Mouse (Mus musculus): Measurements from ENCODE around the gene Gemin2. TPM values are rescaled to one million over a fixed set of nuclear protein-coding genes. Genes with fewer than 3 reads are reported as not detected.
A peak's percentile ranks its signal among the peaks of the same experiment; 100 is the strongest.
"Not testable (repeated sequence)": the region's sequence is repeated elsewhere in the genome, so short reads cannot be mapped to it uniquely, and the experiment has no call there.

The Gemin2 gene
- total RNA-seq, 2 experiments from 2014 or later, result 8.8 to 9.8 TPM

DNA sequence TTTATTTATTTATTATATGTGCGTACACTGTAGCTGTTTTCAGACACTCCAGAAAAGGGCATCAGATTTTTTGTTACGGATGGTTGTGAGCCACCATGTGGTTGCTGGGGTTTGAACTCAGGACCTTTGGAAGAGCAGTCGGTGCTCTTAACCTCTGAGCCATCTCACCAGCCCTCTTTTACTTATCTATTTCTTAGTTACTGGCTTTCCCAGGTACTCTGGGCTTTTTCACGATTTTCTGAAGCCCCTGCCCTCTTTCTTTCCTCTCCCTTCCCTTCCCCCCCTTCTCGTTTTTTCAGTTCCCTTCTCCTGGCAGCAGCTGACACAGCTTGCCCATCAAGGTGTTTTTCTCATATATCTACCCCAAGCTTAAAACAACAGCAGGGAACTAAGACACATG is 45.0 kb downstream of the Gemin2 start:
- DNase-seq, result not testable (repeated sequence)

GRCm38 (mm10) chr12:59060322-59060721 is 47.1 kb downstream of the Gemin2 start:
- DNase-seq, result no peak

GRCm38 (mm10) chr12:59060993-59061595 is 47.9 kb downstream of the Gemin2 start, which contains the start of gene Trappc6b:
Trappc6b (minus strand) TSS chr12:59061472.
- DNase-seq, result peak; percentile 89

GRCm38 (mm10) chr12:59064837-59065236 is 51.6 kb downstream of the Gemin2 start:
- no peak for DNase-seq

DNA sequence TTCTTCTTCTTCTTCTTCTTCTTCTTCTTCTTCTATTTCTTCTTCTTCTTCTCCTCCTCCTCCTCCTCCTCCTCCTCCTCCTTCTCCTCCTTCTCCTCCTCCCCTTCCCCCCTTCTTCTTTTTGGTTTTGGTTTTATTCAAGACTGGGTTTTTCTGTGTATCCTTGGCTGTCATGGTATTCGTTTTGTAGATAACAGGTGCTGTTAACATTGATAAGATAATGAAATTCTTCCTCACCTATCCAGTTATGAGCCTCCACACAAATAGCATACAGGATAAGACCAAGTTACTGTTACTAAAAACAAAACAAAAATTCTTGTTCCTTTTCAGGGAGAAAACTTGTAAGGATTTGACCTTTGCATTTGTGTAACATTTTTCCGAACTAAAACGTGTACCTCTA is 52.6 kb downstream of the Gemin2 start:
- DNase-seq, result no peak

GRCm38 (mm10) chr12:59066448-59067077 is 53.4 kb downstream of the Gemin2 start, which contains the start of gene Pnn:
Pnn (plus strand) TSS chr12:59066884.
- DNase-seq, result peak; percentile 97

- peak; percentile 56 for DNase-seq
Measured at GRCm38 (mm10) chr12:59067095-59067494, 53.9 kb downstream of the Gemin2 start.

DNA sequence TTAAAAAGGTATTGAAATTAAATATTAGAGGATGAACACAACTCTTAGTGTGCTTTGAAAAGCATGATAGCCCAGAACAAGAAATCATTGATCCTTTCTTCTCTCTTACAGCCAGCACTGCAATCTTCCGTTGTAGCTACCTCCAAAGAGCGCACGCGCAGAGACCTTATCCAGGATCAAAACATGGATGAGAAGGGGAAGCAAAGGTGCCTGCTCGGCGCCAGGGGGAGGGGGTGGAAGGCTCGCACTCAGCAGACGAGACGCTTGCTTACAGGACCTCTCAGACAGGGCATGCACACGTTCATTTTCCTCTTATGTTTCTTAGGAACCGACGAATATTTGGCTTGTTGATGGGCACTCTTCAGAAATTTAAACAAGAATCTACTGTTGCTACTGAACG is 55.6 kb downstream of the Gemin2 start:
- no peak for DNase-seq

GRCm38 (mm10) chr12:59072286-59072685 is 59.1 kb downstream of the Gemin2 start:
- DNase-seq, result no peak

DNA sequence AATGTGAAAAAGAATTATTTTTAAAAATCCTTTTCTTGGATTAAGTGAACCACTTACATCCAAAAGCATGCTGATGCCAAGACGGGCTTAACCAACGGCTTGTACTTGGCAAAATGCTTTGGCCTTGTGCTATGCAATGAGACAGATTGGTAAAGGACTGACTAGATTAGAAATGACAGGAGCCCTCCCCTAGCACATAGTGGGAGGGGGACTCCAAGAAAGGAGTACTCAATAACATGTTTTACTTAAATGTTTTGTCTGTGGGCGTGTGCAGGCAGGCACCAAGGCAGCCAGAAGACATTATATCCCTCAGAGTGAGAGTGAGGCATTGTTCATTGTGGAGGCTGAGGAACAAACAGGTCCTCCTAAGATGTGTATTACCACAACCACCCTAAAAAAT is 60.9 kb downstream of the Gemin2 start:
- no peak for DNase-seq

DNA sequence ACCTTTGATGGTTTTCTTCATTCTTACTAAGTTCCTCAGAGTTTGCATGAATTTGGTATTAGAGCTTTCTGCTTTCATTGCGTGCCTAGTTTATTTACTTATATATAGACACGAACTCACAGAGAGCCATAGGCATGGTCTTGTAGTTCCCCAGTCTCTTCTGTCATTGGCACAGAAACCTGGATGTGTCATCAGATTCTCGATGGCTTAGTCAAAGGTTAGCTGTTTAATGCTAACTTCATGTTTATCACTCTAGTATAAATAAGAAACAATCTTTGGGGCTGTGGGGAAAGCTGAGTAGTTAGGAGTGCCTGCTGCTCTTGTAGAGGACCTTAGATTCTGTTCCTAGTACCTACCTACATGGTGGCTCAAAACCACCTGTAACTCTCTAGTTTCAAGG is 63.8 kb downstream of the Gemin2 start:
- DNase-seq, result no peak

DNA sequence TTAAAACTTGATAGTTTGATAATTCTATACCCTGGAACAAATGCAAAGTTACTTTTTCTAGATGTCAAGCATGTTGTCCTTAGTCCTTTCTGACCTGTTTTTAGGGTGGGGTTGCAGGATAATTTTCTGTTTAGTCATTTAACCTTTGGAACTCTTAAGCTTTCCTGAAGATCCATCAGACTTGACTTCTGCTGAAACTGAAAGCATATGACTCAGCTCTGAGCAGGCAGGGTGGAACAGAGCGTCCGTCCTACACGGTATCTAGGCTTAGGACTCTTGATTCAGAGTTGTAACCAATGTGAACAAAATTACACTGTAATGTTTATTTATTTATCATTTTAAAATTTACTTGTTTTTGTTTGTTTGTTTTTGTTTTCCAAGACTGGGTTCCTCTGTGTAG is 64.7 kb downstream of the Gemin2 start:
- no peak for DNase-seq

Other genes with a start within 250 kb of the Gemin2 start
- 10 to 100 TPM; 51.0 to 53.8 TPM for gene Sec23a, start 1.4 kb upstream of the Gemin2 start, total RNA-seq (2021)
- gene Trappc6b, start 48.1 kb downstream of the Gemin2 start, total RNA-seq (2021), result 10 to 100 TPM; 56.6 to 63.5 TPM
- 10 to 100 TPM; 38.5 to 40.4 TPM for gene Pnn, start 53.5 kb downstream of the Gemin2 start, total RNA-seq (2021)
- gene Mia2, start 82.4 kb downstream of the Gemin2 start, total RNA-seq (2021), result 10 to 100 TPM; 40.6 to 46.0 TPM
- gene Fbxo33, start 206.3 kb downstream of the Gemin2 start, total RNA-seq (2021), result 1 to 10 TPM; 7.6 to 9.9 TPM

Measured in heart, postnatal 4 days (tissue).